Comparison of ENCODE assay signal across 19 mouse cellular contexts in the genomic region with DNA sequence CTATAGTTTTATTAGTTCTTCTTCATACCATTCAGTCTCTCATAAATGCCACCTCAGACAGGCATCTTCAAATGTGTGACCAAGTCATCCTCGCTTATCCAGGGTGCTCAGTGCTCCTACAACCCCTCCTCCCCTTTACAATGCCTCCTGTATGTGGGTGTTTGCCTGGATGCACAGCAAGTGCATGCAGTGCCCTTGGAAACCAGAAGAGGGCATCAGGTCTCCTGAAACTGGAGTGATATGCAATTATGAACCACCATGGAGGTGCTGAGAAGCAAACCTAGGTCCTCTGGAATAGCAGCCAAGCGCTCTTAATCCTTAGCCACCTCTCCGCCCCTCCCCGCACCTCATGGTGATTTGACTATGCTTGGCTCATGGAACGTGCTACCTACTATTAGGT. TPM values are rescaled to one million over a fixed set of nuclear protein-coding genes. Genes with fewer than 3 reads are reported as not detected.
DNase-seq lines count a peak whose midpoint lies in the region; ATAC-seq and TF ChIP-seq lines count a peak whose summit lies in the region.
"Had no signal": no experiment of that assay in that cellular context is flagged by ENCODE, and none has a peak within 500 bp of the region (broad histone marks: within the 10 kb centered on the region; RNA-seq: fewer than 3 reads in every experiment).

No protein-coding gene starts in this region.

- no peak overlapping the region for H3K4me3 ChIP-seq in kidney, adult 2 months (ENCODE audit: insufficient read depth, low read depth, low read length)
- H3K4me3 ChIP-seq in gastrocnemius, adult 2 months = no peak overlapping the region
- H3K4me3 ChIP-seq: embryonic facial prominence, embryonic 15.5 days; forebrain, embryonic 15.5 days; limb, embryonic 15.5 days had no signal

- TF ChIP-seq CTCF in kidney, adult 2 months (conservative IDR thresholded peaks at IDR 0.05; ENCODE audit: insufficient read depth, insufficient read length, low read depth, low read length) = 0 out of 2 replicates have a peak, but pooled peaks have one; percentile 20
- no peak; the same call in 1 of the 2 replicates for TF ChIP-seq CTCF in gastrocnemius, adult 2 months (IDR thresholded peaks at IDR 0.05)

- no peak overlapping the region for H3K27ac ChIP-seq in kidney, adult 2 months (ENCODE audit: insufficient read depth, low read depth, low read length)
- no peak overlapping the region for H3K27ac ChIP-seq in gastrocnemius, adult 2 months
- H3K27ac ChIP-seq: embryonic facial prominence, embryonic 15.5 days; forebrain, embryonic 15.5 days; limb, embryonic 15.5 days had no signal

- ATAC-seq in megakaryocyte-erythroid progenitor cell, adult 5-6 weeks (replicated peaks; ENCODE audit: low FRiP score, low TSS enrichment, poor library complexity, severe bottlenecking) = no peak
- ATAC-seq: forebrain, embryonic 15.5 days; inflammation-experienced regulatory T-cells, adult 6 months had no signal

- no peaks in the 10 kb centered on the region for H3K27me3 ChIP-seq in kidney, adult 2 months (replicated peaks; ENCODE audit: control insufficient read depth, insufficient read depth, low read length)
- H3K27me3 ChIP-seq: embryonic facial prominence, embryonic 15.5 days; forebrain, embryonic 15.5 days; limb, embryonic 15.5 days had no signal

- DNase-seq in kidney, adult 2 months = no peak
- DNase-seq in kidney, adult 9 months = no peak
- peak; percentile 10 for DNase-seq in thymus, postnatal 14 days
- DNase-seq in thymus, postnatal 36 days = no peak
- DNase-seq in WW6 (ENCODE audit: low read depth, low spot score) = peak; percentile 24
- peak; percentile 13 for DNase-seq in naive thymus-derived CD4-positive, alpha-beta T cell, adult 2 months (ENCODE audit: low read depth)
- no peak for DNase-seq in gastrocnemius, adult 2 months
- DNase-seq: adrenal gland, adult 2 months; heart, adult 18-20 months; heart, postnatal 14 days; kidney, postnatal 36 days; lung, postnatal 10 days; midbrain, embryonic 14.5 days; right cerebral cortex, postnatal 14 days had no signal

- 93% methylated on average over 5 of the region's 5 CpGs for WGBS in kidney, adult 2 months

- no peaks in the 10 kb centered on the region for H3K4me1 ChIP-seq in kidney, adult 2 months (ENCODE audit: control insufficient read depth, insufficient read depth, low read length)
- H3K4me1 ChIP-seq: embryonic facial prominence, embryonic 15.5 days; forebrain, embryonic 15.5 days; limb, embryonic 15.5 days had no signal

- intact Hi-C loops in gastrocnemius, adult 2 months (cut with DNase I) = no loop called here

- TF ChIP-seq POLR2A in kidney, adult 2 months (IDR thresholded peaks at IDR 0.05; ENCODE audit: low read depth, low read length) = no peak

- no peaks in the 10 kb centered on the region for H3K36me3 ChIP-seq in kidney, adult 2 months (ENCODE audit: control insufficient read depth, insufficient read depth, low read length)
- H3K36me3 ChIP-seq: embryonic facial prominence, embryonic 15.5 days; forebrain, embryonic 15.5 days; limb, embryonic 15.5 days had no signal

RNA-seq across cellular contexts. Expression of a gene that starts 36.9 kb away (rescaled TPM):
- 1,038 and 1,225 TPM in 2 replicates for polyA plus RNA-seq in kidney, adult 2 months (2012; rRNA removed)
- 3,409 and 3,689 TPM in 2 replicates for total RNA-seq in megakaryocyte-erythroid progenitor cell, adult 5-6 weeks (2014; fragmentation: Nextera tagmentation)
- 865 and 930 TPM in 2 replicates for total RNA-seq in megakaryocyte-erythroid progenitor cell, adult 5-6 weeks (2017)
- 100 to 1,000 TPM; 409 to 488 TPM for total RNA-seq in gastrocnemius, adult 2 months (2021)

RNA-seq across cellular contexts. Expression of a gene that starts 50.4 kb away (rescaled TPM):
- 234 and 344 TPM in 2 replicates for polyA plus RNA-seq in kidney, adult 2 months (2012; rRNA removed)
- 64.8 and 88.3 TPM in 2 replicates for total RNA-seq in megakaryocyte-erythroid progenitor cell, adult 5-6 weeks (2014; fragmentation: Nextera tagmentation)
- total RNA-seq in megakaryocyte-erythroid progenitor cell, adult 5-6 weeks (2017) = 72.8 and 122 TPM in 2 replicates
- 10 to 100 TPM in 1 of 2 experiments, 1 to 10 TPM in 1; 7.9 to 11.2 TPM for total RNA-seq in gastrocnemius, adult 2 months (2021)

Comparison
In these comparisons a context has a peak if more than half of its experiments do, and no peak if none do; other contexts are left out.
1. DNase-seq: peak in thymus, postnatal 14 days (single experiment), WW6 (single experiment) and naive thymus-derived CD4-positive, alpha-beta T cell, adult 2 months (single experiment); none in kidney, adult 2 months (single experiment), kidney, adult 9 months (single experiment), thymus, postnatal 36 days (0 of 2) and gastrocnemius, adult 2 months (single experiment).
2. RNA of a gene that starts 50.4 kb away (total RNA-seq): 64.8 to 122 TPM in megakaryocyte-erythroid progenitor cell, adult 5-6 weeks; 7.9 to 11.2 TPM in gastrocnemius, adult 2 months; every median in the first group is over 4 times any median in the second.